Mouse (Mus musculus): Measurements from ENCODE around the gene Nrxn3. TPM values are rescaled to one million over a fixed set of nuclear protein-coding genes. Genes with fewer than 3 reads are reported as not detected.

Gene Nrxn3
- polyA plus RNA-seq, 1 experiment from 2014 or later = 5.2 TPM

GRCm38 (mm10) chr12:89282362-89283343, 560.0 kb downstream of the Nrxn3 start:
- Histone ChIP-seq H3K4me1 (ENCODE audit: control insufficient read depth, insufficient read depth, low read length) (no peaks in the 10 kb centered on the region), H3K4me2 (replicated peaks; ENCODE audit: low read depth, low read length) (no peak overlapping the region), H3K9ac (ENCODE audit: low read depth, low read length) (no peak overlapping the region), H3K4me3 (ENCODE audit: low read length) (no peak overlapping the region), H3K27me3 (ENCODE audit: control insufficient read depth, insufficient read depth, low read length) (no peaks in the 10 kb centered on the region), H3K27ac (ENCODE audit: low read depth, low read length) (no peak overlapping the region), H3K36me3 (ENCODE audit: control insufficient read depth, insufficient read depth, low read length) (no peaks in the 10 kb centered on the region), H3K9me3 (ENCODE audit: control insufficient read depth, low read length) (no peaks in the 10 kb centered on the region)
- WGBS = 60% methylated on average over 6 of the region's 6 CpGs
- no peak for ATAC-seq (ENCODE audit: low FRiP score, low TSS enrichment)

GRCm38 (mm10) chr12:89284412-89284811, 561.7 kb downstream of the Nrxn3 start:
- 91% methylated on average over 3 of the region's 3 CpGs for WGBS
- H3K36me3 ChIP-seq (ENCODE audit: control insufficient read depth, insufficient read depth, low read length) = no peaks in the 10 kb centered on the region

DNA sequence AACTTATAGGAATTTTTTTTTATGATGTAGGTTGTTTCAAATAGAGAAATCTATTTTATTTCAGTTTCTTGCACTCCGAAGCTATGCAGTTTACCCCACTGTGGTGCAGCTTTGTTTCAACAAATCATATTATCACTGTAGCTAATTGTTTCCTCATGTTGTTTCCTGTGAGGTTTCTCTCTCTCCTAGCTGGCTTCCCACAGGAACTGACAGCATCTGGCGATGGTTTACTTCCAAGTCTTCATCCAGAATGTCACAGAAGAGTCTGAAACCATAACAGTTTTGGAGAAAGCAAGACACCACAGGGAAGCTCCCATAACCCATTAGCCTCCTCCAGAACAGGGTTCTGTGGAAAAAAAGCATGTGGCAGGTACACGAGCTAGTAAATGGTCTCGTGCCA, 564.4 kb downstream of the Nrxn3 start:
- Histone ChIP-seq H3K4me2 (replicated peaks; ENCODE audit: low read depth, low read length) (no peak overlapping the region), H3K4me3 (ENCODE audit: low read length) (no peak overlapping the region), H3K9me3 (ENCODE audit: control insufficient read depth, low read length) (no peaks in the 10 kb centered on the region), H3K9ac (ENCODE audit: low read depth, low read length) (no peak overlapping the region), H3K27me3 (ENCODE audit: control insufficient read depth, insufficient read depth, low read length) (no peaks in the 10 kb centered on the region), H3K36me3 (ENCODE audit: control insufficient read depth, insufficient read depth, low read length) (no peaks in the 10 kb centered on the region), H3K4me1 (ENCODE audit: control insufficient read depth, insufficient read depth, low read length) (no peaks in the 10 kb centered on the region), H3K27ac (ENCODE audit: low read depth, low read length) (no peak overlapping the region)
- 68% methylated on average over 4 of the region's 4 CpGs for WGBS
- no peak for ATAC-seq (ENCODE audit: low FRiP score, low TSS enrichment)

More at GRCm38 (mm10) chr12:89284412-89284811, 561.7 kb downstream of the Nrxn3 start:
- H3K27me3 ChIP-seq (ENCODE audit: control insufficient read depth, insufficient read depth, low read length) = no peaks in the 10 kb centered on the region
- no peak overlapping the region for H3K4me3 ChIP-seq (ENCODE audit: low read length)
- no peak overlapping the region for H3K4me2 ChIP-seq (replicated peaks; ENCODE audit: low read depth, low read length)
- H3K9ac ChIP-seq (ENCODE audit: low read depth, low read length) = no peak overlapping the region
- H3K4me1 ChIP-seq (ENCODE audit: control insufficient read depth, insufficient read depth, low read length) = no peaks in the 10 kb centered on the region
- ATAC-seq (ENCODE audit: low FRiP score, low TSS enrichment) = no peak
- no peak overlapping the region for H3K27ac ChIP-seq (ENCODE audit: low read depth, low read length)
- H3K9me3 ChIP-seq (ENCODE audit: control insufficient read depth, low read length) = no peaks in the 10 kb centered on the region

GRCm38 (mm10) chr12:89289589-89290274, 567.1 kb downstream of the Nrxn3 start:
- no peak for ATAC-seq (ENCODE audit: low FRiP score, low TSS enrichment)
- WGBS = 69% methylated on average over 4 of the region's 4 CpGs
- no peak overlapping the region for H3K4me2 ChIP-seq (replicated peaks; ENCODE audit: low read depth, low read length)
- H3K27ac ChIP-seq (ENCODE audit: low read depth, low read length) = no peak overlapping the region
- H3K36me3 ChIP-seq (ENCODE audit: control insufficient read depth, insufficient read depth, low read length) = no peaks in the 10 kb centered on the region
- H3K4me3 ChIP-seq (ENCODE audit: low read length) = no peak overlapping the region
- H3K9ac ChIP-seq (ENCODE audit: low read depth, low read length) = no peak overlapping the region
- no peaks in the 10 kb centered on the region for H3K9me3 ChIP-seq (ENCODE audit: control insufficient read depth, low read length)
- no peaks in the 10 kb centered on the region for H3K27me3 ChIP-seq (ENCODE audit: control insufficient read depth, insufficient read depth, low read length)
- H3K4me1 ChIP-seq (ENCODE audit: control insufficient read depth, insufficient read depth, low read length) = no peaks in the 10 kb centered on the region

DNA sequence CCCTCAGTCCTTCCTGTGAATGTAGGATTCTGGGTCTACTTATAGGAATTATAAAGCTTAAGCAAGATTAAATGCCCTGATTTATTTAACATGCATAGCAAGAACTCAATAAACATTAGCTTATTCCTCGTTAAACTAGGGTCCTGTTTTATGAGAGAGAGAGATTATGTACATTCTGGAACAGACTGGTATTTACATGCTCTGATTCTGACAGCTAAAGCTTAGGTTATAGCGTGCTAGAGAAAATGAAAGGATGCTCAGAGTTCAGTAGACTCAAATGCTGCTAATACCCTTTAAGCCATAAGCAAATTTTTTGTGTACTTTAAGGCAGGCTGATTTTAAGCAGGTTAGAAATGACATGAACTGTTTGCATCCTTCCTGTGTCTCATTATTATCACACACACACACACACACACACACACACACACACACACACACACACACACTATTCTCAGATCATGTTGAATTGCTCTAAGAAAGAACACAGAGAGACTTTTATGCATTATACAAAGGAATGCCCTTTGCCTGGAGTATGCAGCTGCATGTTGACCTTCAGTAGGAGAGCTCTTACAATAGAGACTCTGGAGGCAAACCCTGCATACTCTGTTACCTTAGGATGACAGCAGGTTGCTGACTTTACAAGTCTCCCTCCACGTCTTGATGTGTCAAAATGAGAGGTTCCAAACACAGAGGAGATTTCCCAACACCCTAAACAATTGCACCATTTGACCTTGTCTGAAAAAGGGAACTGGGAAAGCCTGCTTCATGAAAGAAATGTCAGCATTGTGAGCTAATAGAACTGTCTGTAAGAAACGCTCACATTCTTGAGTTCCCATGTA, 568.3 kb downstream of the Nrxn3 start:
- 56% methylated on average over 4 of the region's 4 CpGs for WGBS

GRCm38 (mm10) chr12:89302011-89302410, 579.3 kb downstream of the Nrxn3 start:
- H3K27me3 ChIP-seq (ENCODE audit: control insufficient read depth, insufficient read depth, low read length) = no peaks in the 10 kb centered on the region
- H3K9me3 ChIP-seq (ENCODE audit: control insufficient read depth, low read length) = no peaks in the 10 kb centered on the region
- no peak overlapping the region for H3K4me3 ChIP-seq (ENCODE audit: low read length)
- WGBS = 44% methylated on average over 4 of the region's 4 CpGs
- H3K9ac ChIP-seq (ENCODE audit: low read depth, low read length) = no peak overlapping the region
- no peak overlapping the region for H3K27ac ChIP-seq (ENCODE audit: low read depth, low read length)
- H3K36me3 ChIP-seq (ENCODE audit: control insufficient read depth, insufficient read depth, low read length) = no peaks in the 10 kb centered on the region
- H3K4me1 ChIP-seq (ENCODE audit: control insufficient read depth, insufficient read depth, low read length) = no peaks in the 10 kb centered on the region
- ATAC-seq (ENCODE audit: low FRiP score, low TSS enrichment) = no peak; the same call in 1 of the 2 replicates
- no peak overlapping the region for H3K4me2 ChIP-seq (replicated peaks; ENCODE audit: low read depth, low read length)

More for the DNA sequence above, 568.3 kb downstream of the Nrxn3 start:
- no peak overlapping the region for H3K9ac ChIP-seq (ENCODE audit: low read depth, low read length)
- H3K27me3 ChIP-seq (ENCODE audit: control insufficient read depth, insufficient read depth, low read length) = no peaks in the 10 kb centered on the region
- no peak overlapping the region for H3K4me2 ChIP-seq (replicated peaks; ENCODE audit: low read depth, low read length)
- H3K4me3 ChIP-seq (ENCODE audit: low read length) = no peak overlapping the region
- ATAC-seq (ENCODE audit: low FRiP score, low TSS enrichment) = no peak
- no peak overlapping the region for H3K27ac ChIP-seq (ENCODE audit: low read depth, low read length)
- no peaks in the 10 kb centered on the region for H3K36me3 ChIP-seq (ENCODE audit: control insufficient read depth, insufficient read depth, low read length)
- H3K9me3 ChIP-seq (ENCODE audit: control insufficient read depth, low read length) = no peaks in the 10 kb centered on the region
- H3K4me1 ChIP-seq (ENCODE audit: control insufficient read depth, insufficient read depth, low read length) = no peaks in the 10 kb centered on the region

DNA sequence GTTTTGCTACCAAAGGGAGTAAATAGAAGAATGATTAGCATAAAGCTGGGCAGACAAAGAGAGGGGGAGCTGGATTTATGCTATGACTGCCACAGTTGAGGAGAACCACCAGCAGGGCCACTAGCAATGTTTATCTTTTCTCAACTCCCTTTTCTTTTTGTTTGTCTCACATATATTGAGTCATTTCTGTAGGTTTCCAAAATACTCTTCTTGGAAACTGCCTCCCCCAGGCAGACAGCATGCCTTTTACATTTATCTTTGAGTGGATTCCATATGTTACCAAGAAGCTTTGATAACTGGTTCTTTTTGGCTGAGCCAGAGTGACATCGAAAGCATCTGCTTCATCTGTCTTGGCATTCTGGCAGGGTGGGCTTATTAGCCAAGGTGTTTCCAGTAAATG, 587.5 kb downstream of the Nrxn3 start:
- Histone ChIP-seq H3K4me3 (ENCODE audit: low read length) (no peak overlapping the region), H3K27me3 (ENCODE audit: control insufficient read depth, insufficient read depth, low read length) (no peaks in the 10 kb centered on the region), H3K4me1 (ENCODE audit: control insufficient read depth, insufficient read depth, low read length) (no peaks in the 10 kb centered on the region), H3K9ac (ENCODE audit: low read depth, low read length) (no peak overlapping the region), H3K36me3 (ENCODE audit: control insufficient read depth, insufficient read depth, low read length) (no peaks in the 10 kb centered on the region), H3K4me2 (replicated peaks; ENCODE audit: low read depth, low read length) (no peak overlapping the region), H3K27ac (ENCODE audit: low read depth, low read length) (no peak overlapping the region), H3K9me3 (ENCODE audit: control insufficient read depth, low read length) (no peaks in the 10 kb centered on the region)
- whole genome bisulfite sequencing = 95% methylated on average over 1 of the region's 1 CpGs
- ATAC-seq (ENCODE audit: low FRiP score, low TSS enrichment) = no peak

- no peak for ATAC-seq (ENCODE audit: low FRiP score, low TSS enrichment)
- Histone ChIP-seq H3K4me2 (replicated peaks; ENCODE audit: low read depth, low read length) (no peak overlapping the region), H3K4me1 (ENCODE audit: control insufficient read depth, insufficient read depth, low read length) (no peaks in the 10 kb centered on the region), H3K9me3 (ENCODE audit: control insufficient read depth, low read length) (no peaks in the 10 kb centered on the region), H3K4me3 (ENCODE audit: low read length) (no peak overlapping the region), H3K27me3 (ENCODE audit: control insufficient read depth, insufficient read depth, low read length) (no peaks in the 10 kb centered on the region), H3K36me3 (ENCODE audit: control insufficient read depth, insufficient read depth, low read length) (no peaks in the 10 kb centered on the region), H3K9ac (ENCODE audit: low read depth, low read length) (no peak overlapping the region), H3K27ac (ENCODE audit: low read depth, low read length) (no peak overlapping the region)
- WGBS = 38% methylated on average over 1 of the region's 1 CpGs
Measured at GRCm38 (mm10) chr12:89312586-89312985, 589.9 kb downstream of the Nrxn3 start.

All from kidney, embryonic 14.5 days (tissue).